Mouse (Mus musculus) heart, adult 11 months (tissue): ENCODE data around the gene Tbr1.

ENCODE experiments used
- DNase-seq: peaks from one replicate; pipeline ENCODE4 v3.0.0; 2022

Tbr1 gene

GRCm38 (mm10) chr2:61802656-61803251 lies at the start of gene Tbr1:
Gene Tbr1 (plus strand): TSS chr2:61802930.
- no peak for DNase-seq

GRCm38 (mm10) chr2:61754989-61755388 lies 47.7 kb upstream of the Tbr1 start:
- no peak for DNase-seq

- peak; percentile 72 for DNase-seq
Observed at GRCm38 (mm10) chr2:61759234-61759855, 43.4 kb upstream of the Tbr1 start.

GRCm38 (mm10) chr2:61760044-61760443 lies 42.7 kb upstream of the Tbr1 start:
- DNase-seq, result no peak

- DNase-seq, result no peak
Observed at GRCm38 (mm10) chr2:61764470-61765105, 38.1 kb upstream of the Tbr1 start.

GRCm38 (mm10) chr2:61765526-61765925 lies 37.2 kb upstream of the Tbr1 start:
- DNase-seq, result no peak

- no peak for DNase-seq
Observed at GRCm38 (mm10) chr2:61780794-61781193, 21.9 kb upstream of the Tbr1 start.

GRCm38 (mm10) chr2:61794960-61795359 lies 7.8 kb upstream of the Tbr1 start:
- DNase-seq, result no peak

- DNase-seq, result no peak
Observed at GRCm38 (mm10) chr2:61798048-61798447, 4.7 kb upstream of the Tbr1 start.

- DNase-seq, result no peak
Observed at GRCm38 (mm10) chr2:61803443-61804367, 975 bp downstream of the Tbr1 start.

- no peak for DNase-seq
Observed at GRCm38 (mm10) chr2:61804382-61804840, 1.7 kb downstream of the Tbr1 start.

GRCm38 (mm10) chr2:61804841-61805540 lies 2.3 kb downstream of the Tbr1 start:
- DNase-seq, result no peak

- no peak for DNase-seq
Observed at GRCm38 (mm10) chr2:61805541-61806345, 3.0 kb downstream of the Tbr1 start.

- no peak for DNase-seq
Observed at GRCm38 (mm10) chr2:61806346-61806825, 3.7 kb downstream of the Tbr1 start.

- DNase-seq, result no peak
Observed at GRCm38 (mm10) chr2:61807151-61807550, 4.4 kb downstream of the Tbr1 start.

- DNase-seq, result no peak
Observed at GRCm38 (mm10) chr2:61807781-61808180, 5.1 kb downstream of the Tbr1 start.

GRCm38 (mm10) chr2:61808776-61809175 lies 6.0 kb downstream of the Tbr1 start:
- DNase-seq, result no peak

- DNase-seq, result no peak
Observed at GRCm38 (mm10) chr2:61809381-61809780, 6.7 kb downstream of the Tbr1 start.

GRCm38 (mm10) chr2:61810751-61811150 lies 8.0 kb downstream of the Tbr1 start:
- no peak for DNase-seq

GRCm38 (mm10) chr2:61811163-61811506 lies 8.4 kb downstream of the Tbr1 start:
- no peak for DNase-seq
